Mouse (Mus musculus) lung, postnatal 0 days (tissue): ENCODE measurements around the gene Ptprn2.

Experiments used
- CTCF ChIP-seq: IDR thresholded peaks from 2 replicates; pipeline ENCODE4 v1.5.1; 2016; ENCODE audit warnings: antibody characterized with exemption, mild to moderate bottlenecking
- EP300 ChIP-seq: IDR thresholded peaks from 2 replicates; pipeline ENCODE4 v1.6.1; 2016; ENCODE audit warnings: antibody characterized with exemption, mild to moderate bottlenecking, control low read depth

- no peak for TF ChIP-seq CTCF
- no peak for TF ChIP-seq EP300
Measured at GRCm38 (mm10) chr12:117115254-117115865, 629.8 kb downstream of the Ptprn2 start.
